In genomic region chr1:105680587-105680986, GRCm38 (mm10) we compare ENCODE assay signal across 8 mouse cellular contexts. TPM values are rescaled to one million over a fixed set of nuclear protein-coding genes. Genes with fewer than 3 reads are reported as not detected.
DNase-seq lines count a peak whose midpoint lies in the region; ATAC-seq and TF ChIP-seq lines count a peak whose summit lies in the region.
"Had no signal": no experiment of that assay in that cellular context is flagged by ENCODE, and none has a peak within 500 bp of the region (broad histone marks: within the 10 kb centered on the region; RNA-seq: fewer than 3 reads in every experiment).

No protein-coding gene starts in this region.

- in situ Hi-C loops in Patski (cut with MboI; ENCODE audit: low pct_unique_long_range_greater_than_20kb): no loop called here

- no peak overlapping the region for H3K9ac ChIP-seq in kidney, embryonic 14.5 days (ENCODE audit: low read depth, low read length)
- H3K9ac ChIP-seq in embryonic facial prominence, embryonic 11.5 days (replicated peaks; ENCODE audit: low read length): no peak overlapping the region
- no peak overlapping the region for H3K9ac ChIP-seq in lung, postnatal 0 days (replicated peaks; ENCODE audit: low read depth)
- H3K9ac ChIP-seq in midbrain, embryonic 11.5 days (ENCODE audit: low read length): no peak overlapping the region

- TF ChIP-seq CTCF in Patski (IDR thresholded peaks at IDR 0.05): peak; percentile 82
- TF ChIP-seq CTCF in lung, postnatal 0 days (IDR thresholded peaks at IDR 0.05): peak; percentile 79

- no peak overlapping the region for H3K4me2 ChIP-seq in kidney, embryonic 14.5 days (replicated peaks; ENCODE audit: low read depth, low read length)
- no peak overlapping the region for H3K4me2 ChIP-seq in embryonic facial prominence, embryonic 11.5 days (ENCODE audit: low read depth, low read length)
- no peak overlapping the region for H3K4me2 ChIP-seq in lung, postnatal 0 days (replicated peaks; ENCODE audit: low read depth, low read length)
- no peak overlapping the region for H3K4me2 ChIP-seq in midbrain, embryonic 11.5 days

- no peak overlapping the region for H3K4me3 ChIP-seq in kidney, embryonic 14.5 days (ENCODE audit: low read length)
- no peak overlapping the region for H3K4me3 ChIP-seq in embryonic facial prominence, embryonic 11.5 days (ENCODE audit: low read depth, low read length)
- no peak overlapping the region for H3K4me3 ChIP-seq in lung, postnatal 0 days (ENCODE audit: low read depth, low read length)
- no peak overlapping the region for H3K4me3 ChIP-seq in midbrain, embryonic 11.5 days (ENCODE audit: low read depth, low read length)
- H3K4me3 ChIP-seq: erythroblast, embryonic 14.5 days had no signal

- H3K9me3 ChIP-seq in kidney, embryonic 14.5 days (ENCODE audit: control insufficient read depth, low read length): no peaks in the 10 kb centered on the region
- H3K9me3 ChIP-seq in embryonic facial prominence, embryonic 11.5 days (replicated peaks; ENCODE audit: control insufficient read depth, low read length): no peaks in the 10 kb centered on the region
- no peaks in the 10 kb centered on the region for H3K9me3 ChIP-seq in lung, postnatal 0 days (ENCODE audit: low read length)
- no peaks in the 10 kb centered on the region for H3K9me3 ChIP-seq in midbrain, embryonic 11.5 days (ENCODE audit: control insufficient read depth, low read length)

- peak; percentile 49 for DNase-seq in kidney, adult 9 months
- no peak for DNase-seq in Patski (ENCODE audit: low read depth, low spot score)
- DNase-seq in embryonic facial prominence, embryonic 11.5 days (ENCODE audit: low spot score): peak; percentile 24
- peak; percentile 67 for DNase-seq in lung, postnatal 0 days (ENCODE audit: low spot score)
- DNase-seq in urinary bladder, postnatal 4 days (ENCODE audit: low spot score in 2 of 2): no peak
- no peak for DNase-seq in midbrain, embryonic 11.5 days (ENCODE audit: low spot score, missing footprints)

- H3K27me3 ChIP-seq in kidney, embryonic 14.5 days (ENCODE audit: control insufficient read depth, insufficient read depth, low read length): no peaks in the 10 kb centered on the region
- H3K27me3 ChIP-seq in Patski: no peaks in the 10 kb centered on the region
- H3K27me3 ChIP-seq in embryonic facial prominence, embryonic 11.5 days (ENCODE audit: control insufficient read depth, insufficient read depth, low read length): no peaks in the 10 kb centered on the region
- H3K27me3 ChIP-seq in lung, postnatal 0 days (replicated peaks; ENCODE audit: insufficient read depth, low read length): no peaks in the 10 kb centered on the region
- H3K27me3 ChIP-seq in midbrain, embryonic 11.5 days (ENCODE audit: control insufficient read depth, insufficient read depth, low read length): no peaks in the 10 kb centered on the region

- ATAC-seq in kidney, embryonic 14.5 days (ENCODE audit: low FRiP score, low TSS enrichment): no peak
- ATAC-seq in Patski: peak; percentile 51
- no peak for ATAC-seq in embryonic facial prominence, embryonic 11.5 days (replicated peaks; ENCODE audit: insufficient number of reproducible peaks, low FRiP score, low TSS enrichment, low read depth)
- ATAC-seq in lung, postnatal 0 days: peak; percentile 64
- no peak for ATAC-seq in midbrain, embryonic 11.5 days (ENCODE audit: low FRiP score)

- 88% methylated on average over 1 of the region's 1 CpGs for WGBS in kidney, embryonic 14.5 days
- WGBS in embryonic facial prominence, embryonic 11.5 days: 89% methylated on average over 1 of the region's 1 CpGs
- WGBS in lung, postnatal 0 days: 76% methylated on average over 1 of the region's 1 CpGs
- WGBS in midbrain, embryonic 11.5 days: 86% methylated on average over 1 of the region's 1 CpGs

- H3K4me1 ChIP-seq in kidney, embryonic 14.5 days (ENCODE audit: control insufficient read depth, insufficient read depth, low read length): no peaks in the 10 kb centered on the region
- no peaks in the 10 kb centered on the region for H3K4me1 ChIP-seq in embryonic facial prominence, embryonic 11.5 days (ENCODE audit: control insufficient read depth, insufficient read depth, low read length)
- no peaks in the 10 kb centered on the region for H3K4me1 ChIP-seq in lung, postnatal 0 days (ENCODE audit: insufficient read depth, low read depth, low read length)
- H3K4me1 ChIP-seq in midbrain, embryonic 11.5 days (ENCODE audit: control insufficient read depth, insufficient read depth, low read length): no peaks in the 10 kb centered on the region

- CTCF ChIA-PET in Patski (lab: Charles Lee): interaction anchor here (0.8 to 5.1 kb wide), 6 partner anchors 11 to 24 kb away, joined by 3 to 13 read pairs (median 4); partner anchors contain the start of genes Pign and Relch

- TF ChIP-seq EP300 in lung, postnatal 0 days (IDR thresholded peaks at IDR 0.05): no peak

- peaks cover 4% of the 10 kb centered on the region; the same call in 1 of the 2 replicates for H3K36me3 ChIP-seq in kidney, embryonic 14.5 days (ENCODE audit: control insufficient read depth, insufficient read depth, low read length)
- H3K36me3 ChIP-seq in embryonic facial prominence, embryonic 11.5 days (replicated peaks; ENCODE audit: control insufficient read depth, insufficient read depth, low read depth, low read length): no peaks in the 10 kb centered on the region
- H3K36me3 ChIP-seq in lung, postnatal 0 days (ENCODE audit: insufficient read depth, low read length): no peaks in the 10 kb centered on the region
- no peaks in the 10 kb centered on the region for H3K36me3 ChIP-seq in midbrain, embryonic 11.5 days (ENCODE audit: control insufficient read depth, insufficient read depth, low read length)

- no peak overlapping the region for H3K27ac ChIP-seq in kidney, embryonic 14.5 days (ENCODE audit: low read depth, low read length)
- no peak overlapping the region for H3K27ac ChIP-seq in embryonic facial prominence, embryonic 11.5 days (replicated peaks; ENCODE audit: low read depth, low read length)
- no peak overlapping the region for H3K27ac ChIP-seq in lung, postnatal 0 days (ENCODE audit: low read length)
- H3K27ac ChIP-seq in midbrain, embryonic 11.5 days (ENCODE audit: low read depth, low read length): no peak overlapping the region

- POLR2A ChIA-PET in Patski (lab: Charles Lee): no interaction called here

RNA-seq across cellular contexts. Expression of gene Relch, which starts 16.9 kb away (rescaled TPM):
- polyA plus RNA-seq in kidney, embryonic 14.5 days (2014; fragmentation: Nextera tagmentation; extraction: Ambion mirVana): 21.7 and 25.8 TPM in 2 replicates
- polyA plus RNA-seq in Patski (2021): 29.2 TPM
- 19.7 and 19.8 TPM in 2 replicates for polyA plus RNA-seq in embryonic facial prominence, embryonic 11.5 days (2014; fragmentation: Nextera tagmentation; extraction: Ambion mirVana)
- polyA plus RNA-seq in lung, postnatal 0 days (2015; fragmentation: Nextera tagmentation; extraction: Ambion mirVana): 21.0 and 21.3 TPM in 2 replicates
- 27.9 and 30.1 TPM in 2 replicates for polyA plus RNA-seq in midbrain, embryonic 11.5 days (2014; fragmentation: Nextera tagmentation; extraction: Ambion mirVana)

RNA-seq across cellular contexts. Expression of gene Pign, which starts 17.1 kb away (rescaled TPM):
- polyA plus RNA-seq in kidney, embryonic 14.5 days (2014; fragmentation: Nextera tagmentation; extraction: Ambion mirVana): 13.5 and 22.6 TPM in 2 replicates
- 48.5 TPM for polyA plus RNA-seq in Patski (2021)
- 12.6 and 14.9 TPM in 2 replicates for polyA plus RNA-seq in embryonic facial prominence, embryonic 11.5 days (2014; fragmentation: Nextera tagmentation; extraction: Ambion mirVana)
- 8.9 and 12.5 TPM in 2 replicates for polyA plus RNA-seq in lung, postnatal 0 days (2015; fragmentation: Nextera tagmentation; extraction: Ambion mirVana)
- 13.2 and 14.3 TPM in 2 replicates for polyA plus RNA-seq in midbrain, embryonic 11.5 days (2014; fragmentation: Nextera tagmentation; extraction: Ambion mirVana)

Comparison
In these comparisons a context has a peak if more than half of its experiments do, and no peak if none do; other contexts are left out.
1. DNase-seq: peak in kidney, adult 9 months (single experiment), embryonic facial prominence, embryonic 11.5 days (single experiment) and lung, postnatal 0 days (single experiment); none in Patski (single experiment), urinary bladder, postnatal 4 days (0 of 2) and midbrain, embryonic 11.5 days (single experiment).
2. ATAC-seq: peak in Patski (single experiment) and lung, postnatal 0 days (single experiment); none in kidney, embryonic 14.5 days (single experiment), embryonic facial prominence, embryonic 11.5 days (single experiment) and midbrain, embryonic 11.5 days (single experiment).